Mouse (Mus musculus) heart, postnatal 0 days (tissue): ENCODE measurements around the gene Acadm.

Experiments used
- CTCF ChIP-seq: IDR thresholded peaks from 2 replicates; pipeline ENCODE4 v1.5.1; 2016; ENCODE audit warnings: antibody characterized with exemption, control low read depth, low read depth
- EP300 ChIP-seq: IDR thresholded peaks from 2 replicates; pipeline ENCODE4 v1.6.1; 2016; ENCODE audit warnings: antibody characterized with exemption, low read depth

GRCm38 (mm10) chr3:153941613-153942012 is 2.8 kb downstream of the Acadm start:
- TF ChIP-seq CTCF (no peak), EP300 (no peak)
